Mouse (Mus musculus) olfactory bulb, adult 2 months (tissue): ENCODE measurements around the gene Pelp1. TPM values are rescaled to one million over a fixed set of nuclear protein-coding genes. Genes with fewer than 3 reads are reported as not detected.
A peak's percentile ranks its signal among the peaks of the same experiment; 100 is the strongest.
"Not testable (repeated sequence)": the region's sequence is repeated elsewhere in the genome, so short reads cannot be mapped to it uniquely, and the experiment has no call there.

Source experiments
- H3K27ac ChIP-seq: fragments of 200-500 bp; 2 replicates; pipeline ENCODE4 v1.5.1; 2012; ENCODE audit warnings: low read depth, low read length; ENCODE audit not compliant: insufficient read depth
- H3K4me1 ChIP-seq: fragments of 200-500 bp; 2 replicates; pipeline ENCODE4 v1.6.1; 2012; ENCODE audit warnings: low read length; ENCODE audit not compliant: control insufficient read depth, insufficient read depth
- H3K4me3 ChIP-seq: fragments of 200-500 bp; 2 replicates; pipeline ENCODE4 v1.5.1; 2012; ENCODE audit warnings: mild to moderate bottlenecking, low read depth, low read length, moderate library complexity; ENCODE audit not compliant: insufficient read depth
- CTCF ChIP-seq: fragments of 200-500 bp; IDR thresholded peaks from 2 replicates; pipeline ENCODE4 v1.5.1; 2012; ENCODE audit warnings: low read depth, mild to moderate bottlenecking, low read length, moderate library complexity; ENCODE audit not compliant: insufficient read depth
- POLR2A ChIP-seq: fragments of 200-500 bp; IDR thresholded peaks from 2 replicates; pipeline ENCODE4 v1.6.1; 2012; ENCODE audit warnings: mild to moderate bottlenecking, low read depth, low read length, moderate library complexity; ENCODE audit not compliant: insufficient read depth
- whole genome bisulfite sequencing: fragments of 180-500 bp; shearing (Covaris S2); methylation state at CpG from one replicate; pipeline ENCODE4 v1.1.7; 2018; 5-methylcytosine and 5-hydroxymethylcytosine counted together
- polyA plus RNA-seq: library from polyadenylated mRNA; stranded (reverse); fragments of >200 nt; gene quantifications from 2 replicates; pipeline ENCODE4 v1.2.4, GENCODE M21; 2012; ENCODE audit warnings: low replicate concordance; ENCODE audit not compliant: missing spikeins, insufficient read depth, insufficient read length

Gene Pelp1
- polyA plus RNA-seq, 1 experiment: not detected

GRCm38 (mm10) chr11:70432048-70432894 lies 22.4 kb upstream of the Pelp1 start, which contains the start of gene Arrb2:
TSS of gene Arrb2 (plus strand) at chr11:70432635.
- Histone ChIP-seq H3K4me3 (peak within 1 kb of the TSS; percentile 66), H3K27ac (peak within 1 kb of the TSS; percentile 76), H3K4me1 (peaks cover 11% of the 10 kb centered on the region)
- WGBS: under 1% methylated on average over 75 of the region's 75 CpGs
- TF ChIP-seq CTCF: peak; percentile 51; the same call in 1 of the 2 replicates
- peak; percentile 92 for TF ChIP-seq POLR2A

- peak overlapping the region; percentile 76 for H3K27ac ChIP-seq
- H3K4me3 ChIP-seq: no peak overlapping the region
- WGBS: 28% methylated on average over 5 of the region's 5 CpGs
- peaks cover 11% of the 10 kb centered on the region for H3K4me1 ChIP-seq
- no peak for TF ChIP-seq CTCF
Measured at GRCm38 (mm10) chr11:70431574-70431973, 21.7 kb upstream of the Pelp1 start.

- 58% methylated on average over 6 of the region's 6 CpGs for WGBS
- H3K4me1 ChIP-seq, H3K4me3 ChIP-seq, H3K27ac ChIP-seq: not testable (repeated sequence)
Measured at GRCm38 (mm10) chr11:70426598-70426997, 16.8 kb upstream of the Pelp1 start.

GRCm38 (mm10) chr11:70419486-70419885 lies 9.7 kb upstream of the Pelp1 start:
- Histone ChIP-seq H3K27ac (no peak overlapping the region), H3K4me3 (no peak overlapping the region), H3K4me1 (no peaks in the 10 kb centered on the region)
- 79% methylated on average over 5 of the region's 5 CpGs for whole genome bisulfite sequencing
- no peak for TF ChIP-seq CTCF
- TF ChIP-seq POLR2A: no peak

GRCm38 (mm10) chr11:70418199-70418598 lies 8.4 kb upstream of the Pelp1 start:
- WGBS: 66% methylated on average over 4 of the region's 4 CpGs
- H3K27ac ChIP-seq: no peak overlapping the region
- TF ChIP-seq POLR2A (no peak), CTCF (no peak)
- H3K4me3 ChIP-seq: no peak overlapping the region
- no peaks in the 10 kb centered on the region for H3K4me1 ChIP-seq

- H3K4me1 ChIP-seq: no peaks in the 10 kb centered on the region
- no peak for TF ChIP-seq POLR2A
- no peak for TF ChIP-seq CTCF
- 6% methylated on average over 3 of the region's 3 CpGs for WGBS
- no peak overlapping the region for H3K27ac ChIP-seq
- no peak overlapping the region for H3K4me3 ChIP-seq
Measured at GRCm38 (mm10) chr11:70413961-70414360, 4.1 kb upstream of the Pelp1 start.

- no peak for TF ChIP-seq POLR2A
- TF ChIP-seq CTCF: no peak
- WGBS: 71% methylated on average over 5 of the region's 5 CpGs
Measured at GRCm38 (mm10) chr11:70412591-70412990, 2.8 kb upstream of the Pelp1 start.

GRCm38 (mm10) chr11:70410297-70410643 lies 439 bp upstream of the Pelp1 start:
- TF ChIP-seq POLR2A (no peak), CTCF (no peak)
- no peak overlapping the region for H3K27ac ChIP-seq
- 61% methylated on average over 6 of the region's 6 CpGs for WGBS
- peaks cover 2% of the 10 kb centered on the region for H3K4me1 ChIP-seq
- peak overlapping the region; percentile 84 for H3K4me3 ChIP-seq

More at GRCm38 (mm10) chr11:70412591-70412990, 2.8 kb upstream of the Pelp1 start:
- Histone ChIP-seq H3K4me3 (no peak overlapping the region), H3K4me1 (peaks cover 2% of the 10 kb centered on the region), H3K27ac (no peak overlapping the region)

- 48% methylated on average over 2 of the region's 2 CpGs for WGBS
- Histone ChIP-seq H3K4me1 (peaks cover under 1% of the 10 kb centered on the region), H3K4me3 (no peak overlapping the region), H3K27ac (no peak overlapping the region)
- no peak for TF ChIP-seq POLR2A
- TF ChIP-seq CTCF: no peak
Measured at GRCm38 (mm10) chr11:70403598-70403997, 6.2 kb downstream of the Pelp1 start.
